Mouse (Mus musculus) limb, embryonic 12.5 days (tissue): ENCODE results near the gene 2610528J11Rik. TPM values are rescaled to one million over a fixed set of nuclear protein-coding genes. Genes with fewer than 3 reads are reported as not detected.

Experiments used
- ATAC-seq: fragments of 200-750 bp; cut with Nextera tagmentation; 2 replicates; pipeline ENCODE4 v1.8.0; 2017; ENCODE audit warnings: low read depth, moderate TSS enrichment; ENCODE audit not compliant: insufficient number of reproducible peaks, insufficient read depth, low FRiP score, low TSS enrichment
- H3K27ac ChIP-seq: fragments of 300-500 bp; sonication (generic); 2 replicates; pipeline ENCODE4 v1.5.1; 2016; ENCODE audit warnings: mild to moderate bottlenecking, moderate library complexity
- H3K27me3 ChIP-seq: fragments of 300-500 bp; sonication (generic); 2 replicates; pipeline ENCODE4 v1.6.1; 2016; ENCODE audit warnings: mild to moderate bottlenecking, moderate library complexity
- H3K36me3 ChIP-seq: fragments of 300-500 bp; sonication (generic); 2 replicates; pipeline ENCODE4 v1.6.1; 2016; ENCODE audit warnings: mild to moderate bottlenecking, moderate library complexity
- H3K4me1 ChIP-seq: fragments of 300-500 bp; sonication (generic); replicated peaks from 2 replicates; pipeline ENCODE4 v1.6.1; 2016
- H3K4me2 ChIP-seq: fragments of 300-500 bp; sonication (generic); 2 replicates; pipeline ENCODE4 v1.6.1; 2016; ENCODE audit warnings: mild to moderate bottlenecking, moderate library complexity
- H3K4me3 ChIP-seq: fragments of 300-500 bp; sonication (generic); replicated peaks from 2 replicates; pipeline ENCODE4 v1.5.1; 2016; ENCODE audit warnings: mild to moderate bottlenecking
- H3K9ac ChIP-seq: fragments of 300-500 bp; sonication (generic); replicated peaks from 2 replicates; pipeline ENCODE4 v1.6.1; 2016; ENCODE audit warnings: mild to moderate bottlenecking, moderate library complexity
- H3K9me3 ChIP-seq: fragments of 300-500 bp; sonication (generic); 2 replicates; pipeline ENCODE4 v1.6.1; 2016; ENCODE audit warnings: mild to moderate bottlenecking, moderate library complexity
- WGBS: fragments of 180-500 bp; shearing (Covaris S2); methylation state at CpG from one replicate; pipeline ENCODE4 v1.1.7; 2016; 5-methylcytosine and 5-hydroxymethylcytosine counted together
- polyA plus RNA-seq: library from polyadenylated mRNA; unstranded; fragments of >200 nt; fragmentation: Nextera tagmentation; extraction: Ambion mirVana; gene quantifications from 2 replicates; pipeline ENCODE4 v1.2.1, GENCODE M21; 2016

The 2610528J11Rik gene
- polyA plus RNA-seq, 1 experiment from 2014 or later = 0.73 TPM

DNA sequence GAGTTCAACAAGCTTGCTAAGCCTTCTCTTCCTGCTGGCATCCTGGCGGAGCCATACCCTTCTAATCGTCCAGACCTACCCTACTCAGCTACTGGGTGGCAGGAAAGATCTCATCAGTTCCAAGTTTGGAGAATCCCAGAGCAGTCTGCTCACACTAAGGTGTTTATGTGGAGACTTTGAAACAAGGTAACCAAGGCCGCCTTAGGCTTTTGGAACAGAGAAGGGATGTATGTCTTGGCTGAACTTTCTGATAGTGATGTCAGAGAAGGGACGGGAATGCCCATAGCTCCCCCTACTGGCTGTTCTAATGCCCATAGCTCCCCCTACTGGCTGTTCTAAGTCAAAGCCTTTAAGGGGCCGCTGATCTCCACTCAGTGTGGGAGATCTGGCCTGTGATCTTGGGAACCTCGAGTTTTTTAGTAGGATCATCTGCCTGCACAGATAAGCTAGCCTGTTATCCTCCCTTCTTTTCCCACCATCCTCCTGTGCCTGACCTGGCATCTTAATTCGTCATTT lies 39.4 kb downstream of the 2610528J11Rik start:
- Histone ChIP-seq H3K36me3 (no peaks in the 10 kb centered on the region), H3K27me3 (peaks cover 8% of the 10 kb centered on the region; the same call in 1 of the 2 replicates), H3K9ac (no peak overlapping the region), H3K4me3 (no peak overlapping the region), H3K4me2 (no peak overlapping the region), H3K27ac (no peak overlapping the region), H3K9me3 (0 out of 2 replicates have a peak, but pooled peaks cover 3% of the 10 kb centered on the region), H3K4me1 (no peaks in the 10 kb centered on the region)
- WGBS = 31% methylated on average over 7 of the region's 7 CpGs
- ATAC-seq = no peak

DNA sequence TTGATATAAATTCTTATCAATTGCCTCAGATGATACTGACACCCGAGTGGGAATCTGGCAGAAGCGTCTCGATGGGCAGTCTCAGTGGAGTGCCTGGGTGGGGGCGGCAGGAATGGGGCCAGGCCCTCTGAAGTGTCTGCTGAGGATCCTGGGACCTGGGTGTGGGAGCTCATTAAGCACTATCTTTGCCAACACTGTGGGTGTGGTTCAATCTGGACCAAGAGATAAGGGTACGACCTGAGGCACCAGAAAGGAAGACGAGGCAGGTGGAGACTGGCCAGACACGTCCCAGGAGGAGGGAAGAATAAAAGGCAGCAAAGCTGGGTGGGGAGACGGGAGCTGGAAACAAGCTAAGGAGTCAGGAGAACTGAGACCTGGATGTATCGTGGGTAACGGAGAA lies 41.9 kb downstream of the 2610528J11Rik start:
- Histone ChIP-seq H3K27me3 (peaks cover 8% of the 10 kb centered on the region; the same call in 1 of the 2 replicates), H3K27ac (no peak overlapping the region), H3K36me3 (no peaks in the 10 kb centered on the region), H3K4me1 (no peaks in the 10 kb centered on the region), H3K4me3 (no peak overlapping the region), H3K9ac (no peak overlapping the region), H3K4me2 (no peak overlapping the region), H3K9me3 (no peaks in the 10 kb centered on the region)
- ATAC-seq = no peak
- 64% methylated on average over 10 of the region's 10 CpGs for WGBS

DNA sequence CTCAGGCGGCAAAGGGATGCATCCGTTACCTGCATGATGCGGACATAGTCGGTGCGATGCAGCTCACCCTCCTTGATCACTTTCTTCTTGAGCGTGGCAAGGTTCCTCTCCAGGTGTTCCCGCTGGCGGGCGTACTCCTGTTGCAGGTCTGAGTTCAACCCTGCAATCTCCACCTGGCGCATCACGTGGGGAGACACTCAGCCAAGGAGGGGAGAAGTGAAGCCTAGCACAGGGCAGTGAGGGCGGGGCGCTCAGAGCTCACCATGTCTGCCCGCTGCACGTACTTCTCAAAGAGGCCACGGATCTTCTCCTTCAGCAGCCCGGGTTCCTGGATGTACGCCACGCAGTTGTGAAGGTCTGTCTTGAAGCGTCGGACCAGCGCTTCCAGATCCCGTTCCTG lies 42.5 kb downstream of the 2610528J11Rik start:
- WGBS = 76% methylated on average over 23 of the region's 23 CpGs
- Histone ChIP-seq H3K4me2 (no peak overlapping the region), H3K4me3 (no peak overlapping the region), H3K27ac (no peak overlapping the region), H3K36me3 (no peaks in the 10 kb centered on the region), H3K27me3 (peaks cover 8% of the 10 kb centered on the region; the same call in 1 of the 2 replicates), H3K9ac (no peak overlapping the region), H3K9me3 (no peaks in the 10 kb centered on the region), H3K4me1 (no peaks in the 10 kb centered on the region)
- no peak for ATAC-seq

DNA sequence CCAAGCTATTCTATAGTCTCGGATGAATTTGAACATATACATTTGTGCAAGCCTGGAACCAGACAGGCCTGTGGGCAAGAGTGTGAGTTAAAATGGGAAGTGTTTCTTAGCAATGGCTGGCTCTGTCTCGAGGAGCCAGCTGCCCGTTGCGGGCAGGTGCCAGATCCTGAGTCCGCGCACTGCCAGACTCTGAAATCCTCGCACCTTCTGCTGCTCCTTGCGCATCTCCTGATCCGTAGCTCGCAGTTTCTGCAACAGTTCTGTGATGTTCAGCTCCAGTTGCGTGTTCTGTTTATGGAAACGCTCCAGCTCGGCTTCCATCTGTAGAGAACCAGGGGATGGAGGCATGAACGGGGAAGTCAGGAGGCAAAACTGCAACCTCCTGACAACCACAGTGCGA lies 44.6 kb downstream of the 2610528J11Rik start:
- no peak overlapping the region for H3K27ac ChIP-seq
- WGBS = 80% methylated on average over 15 of the region's 15 CpGs
- H3K4me1 ChIP-seq = no peaks in the 10 kb centered on the region
- H3K9me3 ChIP-seq = no peaks in the 10 kb centered on the region
- ATAC-seq = no peak
- no peaks in the 10 kb centered on the region for H3K36me3 ChIP-seq
- no peak overlapping the region for H3K4me2 ChIP-seq
- H3K9ac ChIP-seq = no peak overlapping the region
- peaks cover 8% of the 10 kb centered on the region; the same call in 1 of the 2 replicates for H3K27me3 ChIP-seq
- no peak overlapping the region for H3K4me3 ChIP-seq

DNA sequence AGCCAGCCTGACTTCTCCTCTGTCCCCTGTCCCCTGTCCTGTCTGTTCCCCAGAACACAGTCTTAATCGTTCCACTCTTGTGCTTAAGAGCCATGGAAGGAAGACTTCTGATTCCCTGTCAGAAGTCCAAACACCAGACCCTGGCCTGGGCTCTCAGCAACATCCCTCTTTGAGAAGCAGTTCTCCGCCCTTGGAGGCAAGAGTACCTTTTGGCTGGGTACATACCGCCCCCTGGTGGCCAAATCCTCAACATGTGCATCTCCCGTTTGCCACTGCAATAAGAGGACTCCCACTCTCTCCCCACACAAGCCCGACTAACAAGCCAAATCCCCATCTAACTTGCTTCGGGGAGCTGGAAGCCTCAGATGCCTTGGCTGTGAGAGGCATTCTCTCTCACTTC lies 49.3 kb downstream of the 2610528J11Rik start:
- H3K9me3 ChIP-seq = no peaks in the 10 kb centered on the region
- H3K4me3 ChIP-seq = no peak overlapping the region
- H3K4me1 ChIP-seq = no peaks in the 10 kb centered on the region
- WGBS = 6% methylated on average over 6 of the region's 6 CpGs
- H3K9ac ChIP-seq = no peak overlapping the region
- H3K36me3 ChIP-seq = no peaks in the 10 kb centered on the region
- no peak overlapping the region for H3K4me2 ChIP-seq
- H3K27ac ChIP-seq = no peak overlapping the region
- H3K27me3 ChIP-seq = no peaks in the 10 kb centered on the region; the same call in 1 of the 2 replicates
- ATAC-seq = no peak

DNA sequence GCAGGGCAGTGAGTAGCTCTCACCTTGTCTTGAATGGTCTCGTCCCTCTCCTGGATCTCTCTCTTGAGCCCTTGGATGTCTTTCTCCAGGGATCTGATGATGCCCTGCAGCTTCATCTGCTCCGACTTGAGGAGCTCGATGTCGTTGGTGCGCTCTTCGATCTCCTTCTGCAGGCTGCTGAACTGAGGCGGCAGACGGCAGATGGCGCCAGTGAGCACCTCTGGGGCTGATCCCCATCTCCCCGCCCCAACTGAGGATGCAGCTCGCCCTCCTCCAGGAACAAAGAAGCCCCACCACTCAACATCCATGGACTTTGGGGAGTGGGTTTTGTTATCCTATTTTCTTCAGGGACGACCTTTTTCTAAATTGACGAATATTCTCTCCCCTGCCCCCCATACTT lies 52.5 kb downstream of the 2610528J11Rik start:
- H3K27me3 ChIP-seq = no peaks in the 10 kb centered on the region; the same call in 1 of the 2 replicates
- H3K36me3 ChIP-seq = no peaks in the 10 kb centered on the region
- H3K9me3 ChIP-seq = no peaks in the 10 kb centered on the region; the same call in 1 of the 2 replicates
- no peak overlapping the region for H3K4me2 ChIP-seq
- no peak overlapping the region for H3K9ac ChIP-seq
- no peaks in the 10 kb centered on the region for H3K4me1 ChIP-seq
- H3K4me3 ChIP-seq = no peak overlapping the region
- no peak overlapping the region for H3K27ac ChIP-seq
- ATAC-seq = no peak
- 46% methylated on average over 13 of the region's 13 CpGs for WGBS

Other genes starting within 250 kb of the 2610528J11Rik start
- 69.6 and 72.2 TPM in 2 replicates for gene Ptprf, start 235.6 kb upstream of the 2610528J11Rik start, polyA plus RNA-seq
- 11.1 and 11.7 TPM in 2 replicates for gene Szt2, start 117.7 kb upstream of the 2610528J11Rik start, polyA plus RNA-seq
- 116 and 127 TPM in 2 replicates for gene Med8, start 117.7 kb upstream of the 2610528J11Rik start, polyA plus RNA-seq
- 37.8 and 44.1 TPM in 2 replicates for gene Elovl1, start 98.9 kb upstream of the 2610528J11Rik start, polyA plus RNA-seq
- 285 and 296 TPM in 2 replicates for gene Cdc20, start 89.6 kb upstream of the 2610528J11Rik start, polyA plus RNA-seq
- 0.64 TPM in 2 replicates for gene Mpl, start 69.5 kb upstream of the 2610528J11Rik start, polyA plus RNA-seq
- 16.6 and 18.4 TPM in 2 replicates for gene Tie1, start 36.9 kb upstream of the 2610528J11Rik start, polyA plus RNA-seq
- 0.58 and 1.2 TPM in 2 replicates for gene Tmem125, start 17.0 kb downstream of the 2610528J11Rik start, polyA plus RNA-seq
- 0.23 and 0.45 TPM in 2 replicates for gene Cfap57, start 93.8 kb downstream of the 2610528J11Rik start, polyA plus RNA-seq
- 158 and 159 TPM in 2 replicates for gene Ebna1bp2, start 93.8 kb downstream of the 2610528J11Rik start, polyA plus RNA-seq
- not detected in 2 replicates for gene Olfr62, start 132.0 kb downstream of the 2610528J11Rik start, polyA plus RNA-seq
- 0.13 TPM in 1 of 2 replicates, not detected in the other for gene Olfr1342, start 165.8 kb downstream of the 2610528J11Rik start, polyA plus RNA-seq
- not detected in 2 replicates for gene Olfr1341, start 176.5 kb downstream of the 2610528J11Rik start, polyA plus RNA-seq
- not detected in 2 replicates for gene Olfr1340, start 193.1 kb downstream of the 2610528J11Rik start, polyA plus RNA-seq
- not detected in 2 replicates for gene Olfr1339, start 205.2 kb downstream of the 2610528J11Rik start, polyA plus RNA-seq
- gene Olfr1338, start 231.7 kb downstream of the 2610528J11Rik start, polyA plus RNA-seq = not detected in 2 replicates